Mouse (Mus musculus) duodenum, adult 2 months (tissue): ENCODE results near the gene Vmn1r205. TPM values are rescaled to one million over a fixed set of nuclear protein-coding genes. Genes with fewer than 3 reads are reported as not detected.

Experiments
- polyA plus RNA-seq: library from polyadenylated mRNA; depleted of rRNA; stranded (reverse); fragments of >200 nt; gene quantifications from 2 replicates; pipeline ENCODE4 v1.2.3, GENCODE M21; 2012; ENCODE audit warnings: low replicate concordance; rRNA removed

The Vmn1r205 gene
- not detected in 2 replicates for polyA plus RNA-seq

DNA sequence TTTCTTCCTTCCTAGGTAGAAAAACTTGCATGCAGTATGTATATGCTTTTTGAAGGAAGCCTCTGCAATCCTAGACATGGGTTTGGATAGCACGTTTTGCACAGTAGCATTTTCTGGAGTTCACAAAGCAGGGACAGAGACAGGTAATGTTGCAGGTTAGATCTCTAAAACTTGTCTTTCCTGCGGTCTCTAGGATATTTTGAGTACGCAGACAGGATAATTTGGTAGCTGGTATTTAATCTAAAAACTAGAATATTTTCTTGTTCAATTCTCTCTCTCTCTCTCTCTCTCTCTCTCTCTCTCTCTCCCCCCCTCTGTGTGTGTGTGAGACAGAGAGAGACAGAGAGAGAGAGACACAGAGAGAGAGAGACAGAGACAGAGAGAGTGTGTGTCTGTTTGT is at the start of gene Vmn1r205:
Vmn1r205 (minus strand) TSS at position 101 of the 400 bp plus-strand sequence.

DNA sequence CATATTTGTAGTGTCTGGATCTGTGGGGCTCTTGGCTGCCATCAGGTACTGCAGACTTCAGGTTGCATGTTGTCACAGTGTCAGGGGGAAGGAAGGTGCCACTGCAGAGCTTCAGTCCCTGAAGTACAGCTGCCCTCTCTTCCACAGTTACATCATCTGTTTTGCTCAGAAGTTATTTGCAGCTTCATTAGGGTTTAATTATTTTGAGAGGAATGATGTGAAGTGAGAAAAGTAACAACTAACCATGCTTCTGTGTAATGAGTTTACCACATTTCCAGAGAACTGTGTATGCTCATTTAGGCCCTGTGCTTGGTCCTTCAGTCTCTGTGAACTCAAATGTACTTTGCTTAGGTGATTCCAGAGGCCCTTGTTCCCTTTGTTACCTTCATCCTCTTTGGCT is 31.4 kb upstream of the Vmn1r205 start, which contains the start of gene Vmn1r206:
Vmn1r206 (minus strand) TSS at position 101 of the 400 bp plus-strand sequence.

DNA sequence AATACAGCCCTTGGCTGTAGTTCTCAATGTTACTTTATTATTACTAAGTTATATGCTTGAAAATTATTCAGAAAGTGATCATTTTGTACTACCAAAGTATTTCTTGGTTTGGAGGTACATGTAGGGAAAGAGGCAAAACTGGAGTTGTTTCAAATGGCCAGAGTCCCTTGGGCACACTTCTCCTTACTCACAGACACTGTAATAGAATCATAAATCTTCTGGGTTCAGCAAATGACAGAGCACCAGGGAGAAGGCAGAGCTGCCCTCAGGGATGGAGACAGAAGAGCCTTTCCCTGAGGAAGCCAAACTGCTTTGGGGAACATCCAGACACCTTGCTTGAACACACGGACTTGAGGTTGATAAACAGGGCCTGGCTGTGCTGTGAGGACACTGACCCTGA is 39.9 kb downstream of the Vmn1r205 start, which contains the start of gene Vmn1r204:
Vmn1r204 (plus strand) TSS at position 301 of the 400 bp plus-strand sequence.

Other genes with a start within 250 kb of the Vmn1r205 start
- gene Vmn1r198, start 242.6 kb downstream of the Vmn1r205 start, polyA plus RNA-seq, result not detected in 2 replicates
- not detected in 2 replicates for gene Vmn1r199, start 213.2 kb downstream of the Vmn1r205 start, polyA plus RNA-seq
- gene Vmn1r200, start 202.6 kb downstream of the Vmn1r205 start, polyA plus RNA-seq, result not detected in 2 replicates
- not detected in 2 replicates for gene Vmn1r201, start 121.1 kb downstream of the Vmn1r205 start, polyA plus RNA-seq
- gene Vmn1r202, start 87.6 kb downstream of the Vmn1r205 start, polyA plus RNA-seq, result not detected in 2 replicates
- not detected in 2 replicates for gene Vmn1r203, start 74.9 kb downstream of the Vmn1r205 start, polyA plus RNA-seq
- not detected in 2 replicates for gene Vmn1r204, start 39.8 kb downstream of the Vmn1r205 start, polyA plus RNA-seq
- gene Vmn1r206, start 31.3 kb upstream of the Vmn1r205 start, polyA plus RNA-seq, result not detected in 2 replicates
- gene Vmn1r207-ps, start 136.6 kb upstream of the Vmn1r205 start, polyA plus RNA-seq, result not detected in 2 replicates
- gene Vmn1r208, start 184.4 kb upstream of the Vmn1r205 start, polyA plus RNA-seq, result not detected in 2 replicates
- not detected in 2 replicates for gene Vmn1r209, start 216.7 kb upstream of the Vmn1r205 start, polyA plus RNA-seq
- not detected in 2 replicates for gene Vmn1r210, start 238.3 kb upstream of the Vmn1r205 start, polyA plus RNA-seq